Mouse (Mus musculus): ENCODE data around the gene Zbed3.

DNA sequence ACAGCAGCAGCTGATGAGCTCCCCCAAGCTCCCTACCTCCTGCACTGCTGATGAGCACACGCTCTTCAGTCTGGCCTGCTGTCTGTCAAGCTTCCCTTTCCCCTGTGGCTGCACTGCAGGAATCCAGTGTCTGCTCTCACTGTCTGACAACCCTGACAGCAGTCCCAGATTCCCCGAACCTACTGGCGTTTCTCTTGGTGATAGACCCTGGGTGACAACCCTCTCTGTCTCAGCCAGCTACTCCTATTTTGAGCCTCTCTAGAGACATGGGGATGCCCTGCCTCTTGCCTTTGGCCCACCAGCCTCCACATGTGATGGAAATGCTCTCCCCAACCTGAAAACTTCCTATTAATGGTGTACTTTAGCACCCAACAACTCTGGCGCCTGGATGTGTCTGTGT is 40.0 kb downstream of the Zbed3 start:
- TF ChIP-seq CTCF (IDR thresholded peaks at IDR 0.05; ENCODE audit: extremely low read depth, insufficient read depth, insufficient read length, insufficient replicate concordance) (no peak), POLR2A (IDR thresholded peaks at IDR 0.05; ENCODE audit: low read depth, low read length) (no peak)
